Mouse (Mus musculus): ENCODE data around the gene Klra1.

DNA sequence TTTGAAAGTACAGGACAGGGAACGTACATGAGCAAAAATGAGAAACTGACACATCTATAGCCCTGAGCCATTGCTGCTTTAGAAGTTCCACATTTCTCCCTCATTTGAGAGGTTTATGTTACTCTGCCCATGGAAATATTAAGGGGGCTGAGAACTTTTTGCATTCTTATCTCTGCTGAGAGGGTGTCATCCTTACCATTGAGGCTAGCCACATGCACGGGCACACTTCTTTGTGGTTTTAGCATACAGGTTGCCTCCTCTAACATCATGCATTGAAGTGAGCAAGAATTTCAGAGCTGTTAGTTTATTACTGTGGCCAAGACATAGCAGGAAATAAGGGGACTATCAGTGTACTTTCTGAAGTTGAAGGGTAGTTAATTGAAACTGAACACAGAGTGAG, 32.5 kb upstream of the Klra1 start:
- TF ChIP-seq POLR2A (IDR thresholded peaks at IDR 0.05; ENCODE audit: control insufficient read depth, low read depth, low read length) = no peak
- TF ChIP-seq CTCF (IDR thresholded peaks at IDR 0.05; ENCODE audit: control insufficient read depth, insufficient read depth, insufficient replicate concordance, low read depth, low read length) = no peak
